Mouse (Mus musculus) cerebellum, postnatal 10 days (tissue): ENCODE results near the gene Ctdspl.
A peak's percentile ranks its signal among the peaks of the same experiment; 100 is the strongest.

Experiments
- DNase-seq, 2 experiments: peaks; one replicate each; pipeline ENCODE4 v3.0.0; 2021; ENCODE audit warnings: mixed read lengths in 2 of 2

The Ctdspl gene

GRCm38 (mm10) chr9:118926111-118926650 is at the start of gene Ctdspl:
Gene Ctdspl, plus strand, starts transcription at chr9:118926453.
- DNase-seq, result peak; percentile 66 to 73

DNA sequence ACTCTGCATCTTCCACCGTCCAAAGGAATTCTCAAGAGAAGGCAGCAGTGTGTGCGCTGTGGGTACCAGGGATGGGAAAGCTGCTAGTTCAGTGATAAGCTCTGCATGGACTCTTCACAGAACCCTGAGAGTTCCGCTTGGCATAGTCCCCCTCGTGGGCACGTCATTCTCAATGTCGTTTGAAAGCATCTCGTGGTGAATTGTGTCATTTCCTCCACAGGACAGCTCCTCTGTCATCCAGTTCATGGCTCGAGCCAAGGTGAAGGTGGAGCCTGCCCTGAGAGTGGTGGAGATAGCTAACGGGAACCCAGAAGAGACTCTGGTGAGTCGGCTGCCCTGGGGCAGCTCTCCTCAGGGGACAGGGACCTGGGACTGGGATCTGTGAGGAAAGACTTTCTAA is 49.4 kb upstream of the Ctdspl start:
- no peak for DNase-seq

GRCm38 (mm10) chr9:118877365-118878008 is 48.8 kb upstream of the Ctdspl start:
- no peak for DNase-seq

DNA sequence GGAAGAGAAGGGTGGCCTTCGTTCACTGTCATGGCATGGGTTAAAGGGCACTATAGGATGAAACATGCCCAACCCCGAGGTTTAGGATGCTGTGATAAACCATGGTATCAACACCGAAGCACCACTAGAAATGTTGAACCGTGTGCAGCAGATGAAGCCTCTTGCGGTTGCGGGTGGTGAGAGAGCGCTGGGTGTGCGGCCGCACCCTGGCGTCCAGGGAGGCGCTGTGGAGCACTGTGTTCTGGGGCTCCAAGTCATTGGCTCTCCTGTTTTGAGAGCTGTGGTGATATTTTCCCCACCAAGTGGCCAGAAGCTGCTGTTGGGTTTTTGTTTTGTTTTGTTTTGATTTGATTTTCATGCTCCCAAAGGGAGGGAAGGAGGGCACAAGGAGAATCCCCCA is 47.7 kb upstream of the Ctdspl start:
- no peak for DNase-seq

GRCm38 (mm10) chr9:118881281-118881945 is 44.8 kb upstream of the Ctdspl start:
- DNase-seq, result peak; percentile 52 to 55

DNA sequence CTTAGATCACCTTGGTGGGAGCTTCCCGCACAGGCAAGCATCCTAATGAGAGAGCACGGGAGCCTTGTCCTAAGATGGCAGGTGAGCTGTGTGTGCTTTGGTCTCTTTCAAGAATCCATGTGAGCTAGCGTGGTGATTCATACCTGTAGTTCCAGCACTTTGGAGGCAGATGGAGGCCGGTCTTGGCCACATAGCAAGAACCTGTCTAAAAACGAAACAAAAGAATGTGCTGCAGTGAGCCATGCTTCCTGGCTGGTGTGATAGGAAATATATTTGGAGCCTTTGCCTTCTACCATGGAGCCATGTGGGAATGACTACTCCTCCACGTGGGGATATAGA is 44.3 kb upstream of the Ctdspl start:
- DNase-seq, result no peak

GRCm38 (mm10) chr9:118883150-118883549 is 43.1 kb upstream of the Ctdspl start:
- no peak for DNase-seq

GRCm38 (mm10) chr9:118885785-118886184 is 40.5 kb upstream of the Ctdspl start:
- DNase-seq, result peak in 1 of 2 experiments; percentile 37

GRCm38 (mm10) chr9:118887201-118887600 is 39.1 kb upstream of the Ctdspl start:
- DNase-seq, result no peak

DNA sequence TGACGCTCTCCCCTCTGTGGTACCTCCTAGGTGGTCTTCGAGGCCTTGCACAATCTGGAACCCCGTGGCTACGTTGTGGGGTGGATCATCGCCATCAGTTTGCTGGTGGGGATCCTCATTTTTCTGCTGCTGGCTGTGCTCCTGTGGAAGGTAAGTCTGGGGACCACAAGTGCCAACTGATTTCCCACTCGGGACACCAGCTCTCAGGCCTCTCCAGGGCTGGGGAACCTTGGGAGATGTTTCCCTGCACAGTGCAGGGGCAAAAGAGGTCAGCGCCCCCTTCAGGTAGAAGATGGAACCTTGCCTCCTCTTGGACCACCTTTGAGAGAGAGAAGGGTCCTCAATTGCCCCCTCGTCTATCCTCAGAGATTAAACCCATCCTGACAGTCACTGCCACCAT is 38.5 kb upstream of the Ctdspl start:
- DNase-seq, result no peak

DNA sequence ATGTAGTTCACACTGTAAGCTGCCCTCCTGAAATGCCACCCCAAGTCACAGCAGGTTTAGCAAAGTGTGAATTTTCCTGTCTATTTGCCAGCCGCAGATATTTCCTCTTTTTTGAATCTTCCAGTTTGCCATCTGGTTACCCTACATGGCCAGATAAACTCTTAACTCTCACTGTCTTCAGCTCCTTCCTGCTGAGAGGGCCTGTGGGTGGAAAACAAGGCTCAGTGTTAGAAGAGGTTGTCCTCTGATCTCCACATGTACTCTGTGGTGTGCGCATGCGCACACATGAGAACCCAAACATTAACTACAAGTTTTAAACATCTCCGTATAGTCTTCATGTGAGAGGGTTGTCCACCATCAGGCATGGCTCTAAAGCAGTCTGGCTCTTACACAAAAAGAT is 36.1 kb upstream of the Ctdspl start:
- DNase-seq, result peak in 1 of 2 experiments; percentile 31

GRCm38 (mm10) chr9:118890645-118891044 is 35.6 kb upstream of the Ctdspl start:
- DNase-seq, result peak; percentile 49 to 57

DNA sequence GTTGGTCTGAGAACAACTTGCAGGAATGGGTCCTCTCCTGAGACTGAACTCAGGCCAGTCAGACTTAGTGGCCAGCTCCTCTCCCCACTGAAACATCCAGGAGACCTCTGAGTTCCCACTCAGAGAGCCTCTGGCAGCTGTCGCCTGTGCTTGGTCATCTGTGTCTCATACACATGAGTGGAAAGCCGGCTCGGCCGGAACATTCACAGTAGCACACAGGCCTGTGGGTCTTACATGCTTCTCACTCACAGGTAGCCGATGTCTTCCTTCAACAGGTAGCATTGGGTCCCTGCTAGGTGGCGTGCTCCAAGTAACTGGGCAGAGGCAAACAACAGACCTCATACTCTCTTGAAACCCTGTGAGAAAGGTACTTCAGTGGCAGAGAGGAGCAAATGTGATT is 35.2 kb upstream of the Ctdspl start:
- peak in 1 of 2 experiments; percentile 30 for DNase-seq

- DNase-seq, result peak; percentile 63 to 78
Measured at GRCm38 (mm10) chr9:118891593-118891992, 34.7 kb upstream of the Ctdspl start.

DNA sequence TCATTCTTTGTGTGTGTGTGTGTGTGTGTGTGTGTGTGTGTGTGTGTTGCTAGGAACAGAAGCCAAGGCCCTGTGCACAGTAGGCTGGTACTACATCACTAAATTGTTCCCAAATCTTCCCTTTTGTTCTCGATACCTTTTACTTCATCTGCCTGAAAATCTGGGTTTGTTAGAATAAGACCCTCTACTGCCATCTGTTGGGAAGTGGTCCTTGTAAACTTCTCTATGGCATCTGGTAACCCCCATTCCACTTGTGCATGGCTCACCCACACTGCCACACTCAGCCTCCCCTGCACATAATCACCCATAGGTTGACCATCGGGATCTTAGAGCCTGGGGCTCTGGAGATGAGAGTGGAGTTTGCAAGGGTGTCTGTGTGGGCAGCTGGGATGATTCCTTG is 31.2 kb upstream of the Ctdspl start:
- peak; percentile 43 to 50 for DNase-seq

DNA sequence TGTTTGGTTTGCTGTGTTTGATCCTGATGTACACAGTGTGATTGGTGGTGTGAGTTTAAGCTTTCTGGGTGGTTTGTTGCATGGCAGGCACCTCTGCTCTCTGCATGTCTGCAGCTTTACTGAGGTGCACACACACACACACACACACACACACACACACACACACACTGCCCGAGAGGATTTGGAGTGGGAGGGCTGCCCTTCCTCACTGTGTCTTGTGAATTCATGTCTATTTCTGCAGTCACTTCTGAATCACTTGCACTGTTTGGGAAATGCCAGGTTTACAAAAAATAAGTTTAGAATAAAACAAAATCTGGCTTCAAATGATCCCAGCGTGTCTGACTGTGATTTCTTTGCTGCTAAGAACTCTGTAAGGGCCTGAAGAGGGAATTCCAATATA is 25.6 kb upstream of the Ctdspl start:
- no peak for DNase-seq

DNA sequence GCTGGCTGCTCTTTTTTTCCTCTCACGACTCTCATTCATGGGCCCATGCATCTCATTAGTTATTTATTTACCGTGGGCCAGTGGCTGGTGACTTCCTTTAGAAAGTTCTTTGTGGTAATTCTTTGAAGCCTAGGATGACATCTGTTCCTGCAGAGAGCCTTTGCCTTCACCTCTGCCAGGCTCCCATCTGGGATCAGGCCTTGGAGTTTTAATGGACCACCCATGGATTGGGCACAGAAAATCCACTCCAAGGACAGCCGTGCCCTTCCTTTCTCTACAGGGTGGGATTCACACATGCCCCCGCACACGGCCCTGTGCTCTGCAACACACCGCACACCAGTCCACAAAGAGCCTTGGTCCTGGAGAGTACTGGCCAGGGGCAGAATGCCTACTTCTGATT is 24.3 kb upstream of the Ctdspl start:
- DNase-seq, result peak in 1 of 2 experiments; percentile 54

DNA sequence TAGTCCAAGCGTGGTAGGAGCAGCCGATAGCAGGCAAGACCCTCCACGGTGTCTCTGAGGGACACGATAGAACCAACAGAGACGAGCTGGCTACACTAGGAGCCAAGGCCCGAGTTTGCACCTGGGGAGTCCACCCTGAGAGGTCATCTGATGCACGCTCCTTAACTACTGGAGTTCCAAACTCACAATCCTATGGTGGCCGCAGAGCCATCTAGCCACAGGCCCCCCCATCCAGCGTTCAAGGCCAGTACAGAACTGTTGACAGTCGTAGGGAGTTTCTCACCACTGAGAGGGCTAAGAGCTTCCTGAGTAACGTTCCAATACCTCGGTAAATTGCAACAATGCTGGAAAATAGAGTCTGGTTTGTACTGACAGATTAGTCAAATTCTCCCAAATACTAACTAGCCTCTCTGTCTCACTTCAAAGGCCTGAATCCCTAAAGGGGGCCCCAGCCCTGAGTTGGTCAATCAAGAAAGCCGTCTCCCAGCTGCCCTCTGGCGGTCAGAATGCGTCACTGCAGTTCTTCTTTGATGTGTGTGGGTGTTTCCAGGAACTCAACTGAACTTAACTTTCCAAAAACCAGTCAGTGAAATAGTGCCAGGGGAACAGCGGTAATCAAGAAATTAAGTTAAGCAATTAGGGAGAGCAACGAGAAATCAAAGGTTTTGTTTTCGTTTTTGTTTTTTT is 18.2 kb upstream of the Ctdspl start:
- peak; percentile 87 to 90 for DNase-seq

GRCm38 (mm10) chr9:118913048-118913447 is 13.2 kb upstream of the Ctdspl start:
- no peak for DNase-seq

- DNase-seq, result no peak
Measured at GRCm38 (mm10) chr9:118913613-118914012, 12.6 kb upstream of the Ctdspl start.

- DNase-seq, result no peak
Measured at GRCm38 (mm10) chr9:118914589-118914988, 11.7 kb upstream of the Ctdspl start.

- peak; percentile 52 to 63 for DNase-seq
Measured at GRCm38 (mm10) chr9:118915290-118915689, 11.0 kb upstream of the Ctdspl start.

GRCm38 (mm10) chr9:118919672-118920186 is 6.5 kb upstream of the Ctdspl start:
- peak; percentile 93 for DNase-seq
